Mouse (Mus musculus): Measurements from ENCODE around the gene Rassf8. TPM values are rescaled to one million over a fixed set of nuclear protein-coding genes. Genes with fewer than 3 reads are reported as not detected.

Rassf8 gene
- polyA plus RNA-seq (2014; fragmentation: Nextera tagmentation; extraction: Ambion mirVana) = 11.5 TPM in 2 replicates

GRCm38 (mm10) chr6:145746132-145746849 is at the start of gene Rassf8:
Rassf8 (plus strand) TSS chr6:145746748.
- Histone ChIP-seq H3K4me3 (ENCODE audit: low read length) (peak within 1 kb of the TSS; percentile 79), H3K27ac (ENCODE audit: low read depth, low read length) (peak within 1 kb of the TSS; percentile 91), H3K4me2 (replicated peaks; ENCODE audit: low read depth, low read length) (peak within 1 kb of the TSS; percentile 72), H3K36me3 (ENCODE audit: control insufficient read depth, insufficient read depth, low read length) (no peaks in the 10 kb centered on the region; the same call in 1 of the 2 replicates), H3K9ac (ENCODE audit: low read depth, low read length) (peak within 1 kb of the TSS; percentile 90), H3K27me3 (ENCODE audit: control insufficient read depth, insufficient read depth, low read length) (no peaks in the 10 kb centered on the region), H3K9me3 (ENCODE audit: control insufficient read depth, low read length) (no peaks in the 10 kb centered on the region), H3K4me1 (ENCODE audit: control insufficient read depth, insufficient read depth, low read length) (no peaks in the 10 kb centered on the region)
- peak; percentile 96 for ATAC-seq (ENCODE audit: low FRiP score, low TSS enrichment)
- 2% methylated on average over 51 of the region's 71 CpGs for WGBS

GRCm38 (mm10) chr6:145701021-145701540 is 45.5 kb upstream of the Rassf8 start:
- 56% methylated on average over 8 of the region's 8 CpGs for WGBS
- Histone ChIP-seq H3K36me3 (ENCODE audit: control insufficient read depth, insufficient read depth, low read length) (no peaks in the 10 kb centered on the region), H3K4me2 (replicated peaks; ENCODE audit: low read depth, low read length) (no peak overlapping the region), H3K4me3 (ENCODE audit: low read length) (no peak overlapping the region), H3K4me1 (ENCODE audit: control insufficient read depth, insufficient read depth, low read length) (no peaks in the 10 kb centered on the region), H3K27me3 (ENCODE audit: control insufficient read depth, insufficient read depth, low read length) (no peaks in the 10 kb centered on the region), H3K9me3 (ENCODE audit: control insufficient read depth, low read length) (no peaks in the 10 kb centered on the region), H3K27ac (ENCODE audit: low read depth, low read length) (no peak overlapping the region), H3K9ac (ENCODE audit: low read depth, low read length) (no peak overlapping the region)
- ATAC-seq (ENCODE audit: low FRiP score, low TSS enrichment) = no peak

- no peak overlapping the region for H3K4me2 ChIP-seq (replicated peaks; ENCODE audit: low read depth, low read length)
- H3K4me3 ChIP-seq (ENCODE audit: low read length) = no peak overlapping the region
- H3K9ac ChIP-seq (ENCODE audit: low read depth, low read length) = no peak overlapping the region
- no peaks in the 10 kb centered on the region for H3K9me3 ChIP-seq (ENCODE audit: control insufficient read depth, low read length)
- no peak for ATAC-seq (ENCODE audit: low FRiP score, low TSS enrichment)
- no peaks in the 10 kb centered on the region for H3K27me3 ChIP-seq (ENCODE audit: control insufficient read depth, insufficient read depth, low read length)
- no peaks in the 10 kb centered on the region for H3K4me1 ChIP-seq (ENCODE audit: control insufficient read depth, insufficient read depth, low read length)
- WGBS = 86% methylated on average over 6 of the region's 6 CpGs
- H3K27ac ChIP-seq (ENCODE audit: low read depth, low read length) = no peak overlapping the region
- no peaks in the 10 kb centered on the region for H3K36me3 ChIP-seq (ENCODE audit: control insufficient read depth, insufficient read depth, low read length)
Observed at GRCm38 (mm10) chr6:145703667-145704066, 42.9 kb upstream of the Rassf8 start.

- WGBS = 92% methylated on average over 18 of the region's 18 CpGs
- no peak for ATAC-seq (ENCODE audit: low FRiP score, low TSS enrichment)
- no peak overlapping the region for H3K27ac ChIP-seq (ENCODE audit: low read depth, low read length)
Observed at GRCm38 (mm10) chr6:145709956-145710720, 36.4 kb upstream of the Rassf8 start.

GRCm38 (mm10) chr6:145710797-145711196 is 35.8 kb upstream of the Rassf8 start:
- Histone ChIP-seq H3K27me3 (ENCODE audit: control insufficient read depth, insufficient read depth, low read length) (no peaks in the 10 kb centered on the region), H3K9me3 (ENCODE audit: control insufficient read depth, low read length) (peaks cover 4% of the 10 kb centered on the region; the same call in 1 of the 2 replicates), H3K4me2 (replicated peaks; ENCODE audit: low read depth, low read length) (no peak overlapping the region), H3K27ac (ENCODE audit: low read depth, low read length) (no peak overlapping the region), H3K4me1 (ENCODE audit: control insufficient read depth, insufficient read depth, low read length) (peaks cover 5% of the 10 kb centered on the region; the same call in 1 of the 2 replicates), H3K4me3 (ENCODE audit: low read length) (no peak overlapping the region), H3K9ac (ENCODE audit: low read depth, low read length) (no peak overlapping the region), H3K36me3 (ENCODE audit: control insufficient read depth, insufficient read depth, low read length) (no peaks in the 10 kb centered on the region)
- ATAC-seq (ENCODE audit: low FRiP score, low TSS enrichment) = no peak
- WGBS = 85% methylated on average over 3 of the region's 3 CpGs

More at GRCm38 (mm10) chr6:145709956-145710720, 36.4 kb upstream of the Rassf8 start:
- Histone ChIP-seq H3K9ac (ENCODE audit: low read depth, low read length) (no peak overlapping the region), H3K4me1 (ENCODE audit: control insufficient read depth, insufficient read depth, low read length) (peaks cover 5% of the 10 kb centered on the region; the same call in 1 of the 2 replicates), H3K4me3 (ENCODE audit: low read length) (no peak overlapping the region), H3K27me3 (ENCODE audit: control insufficient read depth, insufficient read depth, low read length) (no peaks in the 10 kb centered on the region), H3K9me3 (ENCODE audit: control insufficient read depth, low read length) (peaks cover 4% of the 10 kb centered on the region; the same call in 1 of the 2 replicates), H3K36me3 (ENCODE audit: control insufficient read depth, insufficient read depth, low read length) (no peaks in the 10 kb centered on the region), H3K4me2 (replicated peaks; ENCODE audit: low read depth, low read length) (no peak overlapping the region)

GRCm38 (mm10) chr6:145711320-145711719 is 35.2 kb upstream of the Rassf8 start:
- Histone ChIP-seq H3K4me1 (ENCODE audit: control insufficient read depth, insufficient read depth, low read length) (peaks cover 5% of the 10 kb centered on the region; the same call in 1 of the 2 replicates), H3K9me3 (ENCODE audit: control insufficient read depth, low read length) (peaks cover 4% of the 10 kb centered on the region; the same call in 1 of the 2 replicates), H3K9ac (ENCODE audit: low read depth, low read length) (no peak overlapping the region), H3K27me3 (ENCODE audit: control insufficient read depth, insufficient read depth, low read length) (no peaks in the 10 kb centered on the region), H3K4me2 (replicated peaks; ENCODE audit: low read depth, low read length) (no peak overlapping the region), H3K27ac (ENCODE audit: low read depth, low read length) (no peak overlapping the region), H3K4me3 (ENCODE audit: low read length) (no peak overlapping the region), H3K36me3 (ENCODE audit: control insufficient read depth, insufficient read depth, low read length) (no peaks in the 10 kb centered on the region)
- peak; percentile 60; the same call in 1 of the 2 replicates for ATAC-seq (ENCODE audit: low FRiP score, low TSS enrichment)
- 69% methylated on average over 5 of the region's 5 CpGs for WGBS

GRCm38 (mm10) chr6:145713241-145714114 is 33.1 kb upstream of the Rassf8 start:
- ATAC-seq (ENCODE audit: low FRiP score, low TSS enrichment) = no peak
- H3K4me2 ChIP-seq (replicated peaks; ENCODE audit: low read depth, low read length) = no peak overlapping the region
- peaks cover 4% of the 10 kb centered on the region; the same call in 1 of the 2 replicates for H3K9me3 ChIP-seq (ENCODE audit: control insufficient read depth, low read length)
- no peak overlapping the region for H3K27ac ChIP-seq (ENCODE audit: low read depth, low read length)
- no peaks in the 10 kb centered on the region for H3K27me3 ChIP-seq (ENCODE audit: control insufficient read depth, insufficient read depth, low read length)
- H3K36me3 ChIP-seq (ENCODE audit: control insufficient read depth, insufficient read depth, low read length) = no peaks in the 10 kb centered on the region
- H3K4me3 ChIP-seq (ENCODE audit: low read length) = no peak overlapping the region
- peaks cover 5% of the 10 kb centered on the region; the same call in 1 of the 2 replicates for H3K4me1 ChIP-seq (ENCODE audit: control insufficient read depth, insufficient read depth, low read length)
- H3K9ac ChIP-seq (ENCODE audit: low read depth, low read length) = 0 out of 2 replicates have a peak overlapping the region, but pooled peaks have one; percentile 4
- 40% methylated on average over 8 of the region's 8 CpGs for WGBS

GRCm38 (mm10) chr6:145714131-145714530 is 32.4 kb upstream of the Rassf8 start:
- H3K4me3 ChIP-seq (ENCODE audit: low read length) = no peak overlapping the region

More at GRCm38 (mm10) chr6:145714131-145714530, 32.4 kb upstream of the Rassf8 start:
- Histone ChIP-seq H3K27me3 (ENCODE audit: control insufficient read depth, insufficient read depth, low read length) (no peaks in the 10 kb centered on the region), H3K36me3 (ENCODE audit: control insufficient read depth, insufficient read depth, low read length) (no peaks in the 10 kb centered on the region), H3K9ac (ENCODE audit: low read depth, low read length) (no peak overlapping the region), H3K27ac (ENCODE audit: low read depth, low read length) (no peak overlapping the region), H3K4me1 (ENCODE audit: control insufficient read depth, insufficient read depth, low read length) (peaks cover 5% of the 10 kb centered on the region; the same call in 1 of the 2 replicates), H3K9me3 (ENCODE audit: control insufficient read depth, low read length) (peaks cover 4% of the 10 kb centered on the region; the same call in 1 of the 2 replicates), H3K4me2 (replicated peaks; ENCODE audit: low read depth, low read length) (no peak overlapping the region)
- WGBS = 78% methylated on average over 1 of the region's 1 CpGs
- no peak for ATAC-seq (ENCODE audit: low FRiP score, low TSS enrichment)
